Mouse (Mus musculus): ENCODE results near the gene Olfr1291-ps1.

Gene Olfr1291-ps1

DNA sequence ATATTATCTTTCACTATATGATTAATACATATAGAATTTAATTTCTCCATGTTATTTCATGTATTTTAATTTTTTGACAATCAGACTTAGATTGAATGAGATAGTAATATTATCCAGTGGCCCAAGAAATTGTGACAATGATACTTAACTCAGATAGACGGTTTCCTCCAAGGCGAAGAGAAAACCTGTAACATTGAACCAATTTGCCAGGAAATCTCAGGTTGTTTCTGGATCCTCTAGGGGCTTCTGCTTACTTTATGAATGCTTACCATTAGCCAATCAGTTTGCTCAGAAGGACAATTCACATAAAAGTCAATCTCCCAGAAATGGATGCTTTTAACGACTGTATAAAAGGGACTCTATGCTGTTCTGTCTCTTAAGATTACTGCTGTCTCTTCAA, at the start of gene Olfr1291-ps1:
TSS of gene Olfr1291-ps1 (plus strand) at position 301 of the 400 bp plus-strand sequence.
- no peak for DNase-seq (ENCODE audit: low spot score)

- DNase-seq (ENCODE audit: low spot score): no peak
Measured at GRCm38 (mm10) chr2:111448842-111449241, 48.1 kb upstream of the Olfr1291-ps1 start, which contains the start of gene Olfr1287. Gene Olfr1287, plus strand, starts transcription at chr2:111449142.

DNA sequence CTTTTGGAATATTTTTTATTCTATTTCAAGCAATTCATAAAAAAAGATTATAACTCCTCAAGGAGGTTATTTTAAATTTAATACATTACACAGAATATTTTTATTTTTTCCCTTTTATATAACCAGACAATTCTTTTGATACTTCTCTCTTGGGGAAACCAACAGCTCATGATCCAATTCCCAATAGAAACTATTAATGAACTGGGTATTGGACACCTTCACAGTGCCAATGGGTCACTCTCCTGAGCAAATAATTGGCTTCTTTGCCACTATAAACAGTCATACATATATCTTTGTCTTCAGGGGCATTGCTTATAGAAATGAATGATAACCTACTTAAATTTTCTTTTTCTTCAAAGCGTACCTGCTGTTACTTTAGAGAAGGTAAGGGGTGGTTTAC, 23.2 kb upstream of the Olfr1291-ps1 start, which contains the start of gene Olfr1288:
TSS of gene Olfr1288 (plus strand) at position 301 of the 400 bp plus-strand sequence.
- DNase-seq (ENCODE audit: low spot score): no peak

- no peak for DNase-seq (ENCODE audit: low spot score)
Measured at GRCm38 (mm10) chr2:111480519-111480918, 16.5 kb upstream of the Olfr1291-ps1 start, which contains the start of gene Olfr1289. Gene Olfr1289, plus strand, starts transcription at chr2:111480819.

GRCm38 (mm10) chr2:111493729-111494128, 3.3 kb upstream of the Olfr1291-ps1 start, which contains the start of gene Olfr1290:
Gene Olfr1290, minus strand, starts transcription at chr2:111493829.
- no peak for DNase-seq (ENCODE audit: low spot score)

DNA sequence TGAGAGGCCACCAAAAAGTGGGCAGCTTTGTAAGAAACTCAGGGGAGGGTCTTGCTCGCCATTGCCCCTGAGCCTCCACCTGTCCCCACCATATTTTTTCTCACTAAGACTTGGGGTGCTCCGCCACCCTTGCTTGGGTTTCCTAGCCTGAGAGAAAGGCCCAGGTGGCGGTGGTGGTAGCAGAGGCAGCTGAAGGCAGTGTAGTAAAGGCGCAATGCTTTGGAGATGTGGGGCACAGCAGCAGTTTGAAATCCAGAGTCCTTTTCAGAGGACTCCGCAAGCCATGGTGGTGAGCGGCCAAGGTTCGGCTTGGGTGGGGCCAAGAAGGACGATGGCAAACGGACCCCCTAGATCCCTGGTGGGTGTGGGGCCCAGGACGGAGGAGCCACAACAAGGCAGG, 20.5 kb downstream of the Olfr1291-ps1 start:
- DNase-seq (ENCODE audit: low spot score): no peak

DNA sequence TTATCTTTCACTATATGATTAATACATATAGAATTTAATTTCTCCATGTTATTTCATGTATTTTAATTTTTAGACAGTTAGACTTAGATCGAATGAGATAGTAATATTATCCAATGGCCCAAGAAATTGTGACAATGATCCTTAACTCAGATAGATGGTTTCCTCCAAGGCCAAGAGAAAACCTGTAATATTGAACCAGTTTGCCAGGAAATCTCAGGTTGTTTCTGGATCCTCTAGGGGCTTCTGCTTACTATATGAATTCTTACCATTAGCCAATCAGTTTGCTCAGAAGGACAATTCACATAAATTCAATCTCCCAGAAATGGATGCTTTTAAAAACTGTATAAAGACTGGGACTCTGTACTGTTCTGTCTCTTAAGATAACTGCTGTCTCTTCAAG, 27.9 kb downstream of the Olfr1291-ps1 start, which contains the start of gene Olfr1293-ps:
TSS of gene Olfr1293-ps (plus strand) at position 301 of the 400 bp plus-strand sequence.
- no peak for DNase-seq (ENCODE audit: low spot score)

GRCm38 (mm10) chr2:111540191-111540590, 43.2 kb downstream of the Olfr1291-ps1 start, which contains the start of gene Olfr1294:
Gene Olfr1294, minus strand, starts transcription at chr2:111540291.
- no peak for DNase-seq (ENCODE audit: low spot score)

Measured in lung, postnatal 25 days (tissue).